Mouse (Mus musculus) MEL (cell line): ENCODE results near the gene Epha2. TPM values are rescaled to one million over a fixed set of nuclear protein-coding genes. Genes with fewer than 3 reads are reported as not detected.
A peak's percentile ranks its signal among the peaks of the same experiment; 100 is the strongest.

ENCODE experiments used
- DNase-seq: peaks from one replicate; pipeline ENCODE4 v3.0.0; 2011; ENCODE audit warnings: low read depth, low spot score
- H3K27ac ChIP-seq: 2 replicates; pipeline ENCODE4 v1.5.1; 2012; ENCODE audit warnings: low read depth, mild to moderate bottlenecking, control low read depth, low read length, moderate library complexity; ENCODE audit not compliant: control insufficient read depth
- H3K27me3 ChIP-seq, 2 experiments: fragments of 150-350 bp in 1 of 2; sonication (generic) in 1 of 2; 2 replicates each; pipeline ENCODE4 v1.6.1; 2012; ENCODE audit warnings: low read length in 2 of 2, mild to moderate bottlenecking in 2 of 2, improper control_type of control experiment in 1 of 2, moderate library complexity in 1 of 2; ENCODE audit not compliant: insufficient read depth in 2 of 2, control insufficient read depth in 1 of 2
- H3K36me3 ChIP-seq, 2 experiments: 2 replicates each; pipeline ENCODE4 v1.6.1; 2012 to 2014; ENCODE audit warnings: low read length in 2 of 2, improper control_type of control experiment in 1 of 2, inconsistent platforms in 1 of 2, mild to moderate bottlenecking in 1 of 2; ENCODE audit not compliant: insufficient read depth in 2 of 2, control insufficient read depth in 1 of 2
- H3K4me1 ChIP-seq, 2 experiments: fragments of 150-350 bp in 1 of 2; sonication (generic) in 1 of 2; 2 replicates each; pipeline ENCODE4 v1.6.1; 2012; ENCODE audit warnings: low read length in 2 of 2, improper control_type of control experiment in 1 of 2, mild to moderate bottlenecking in 1 of 2; ENCODE audit not compliant: insufficient read depth in 2 of 2, control insufficient read depth in 1 of 2
- H3K4me3 ChIP-seq, 2 experiments: fragments of 150-350 bp in 1 of 2; sonication (generic) in 1 of 2; 2 replicates each; pipeline ENCODE4 v1.5.1; 2012; ENCODE audit warnings: low read depth in 2 of 2, low read length in 2 of 2, mild to moderate bottlenecking in 2 of 2, moderate library complexity in 2 of 2, control low read depth in 1 of 2, improper control_type of control experiment in 1 of 2; ENCODE audit not compliant: control insufficient read depth in 1 of 2, insufficient read depth in 1 of 2
- H3K79me2 ChIP-seq: 2 replicates; pipeline ENCODE4 v1.6.1; 2012; ENCODE audit warnings: mild to moderate bottlenecking, low read length, moderate library complexity; ENCODE audit not compliant: control insufficient read depth, poor library complexity, insufficient read depth
- H3K9ac ChIP-seq: 2 replicates; pipeline ENCODE4 v1.6.1; 2012; ENCODE audit warnings: low read depth, mild to moderate bottlenecking, control low read depth, low read length, moderate library complexity; ENCODE audit not compliant: control insufficient read depth, poor library complexity, severe bottlenecking
- H3K9me3 ChIP-seq: fragments of 150-350 bp; sonication (generic); replicated peaks from 2 replicates; pipeline ENCODE4 v1.6.1; 2012; ENCODE audit warnings: mild to moderate bottlenecking, low read length, improper control_type of control experiment, moderate library complexity; ENCODE audit not compliant: insufficient read depth
- BHLHE40 ChIP-seq: IDR thresholded peaks from 2 replicates; pipeline ENCODE4 v1.6.1; 2012; ENCODE audit warnings: low read depth, mild to moderate bottlenecking, inconsistent platforms, low read length, improper control_type of control experiment, borderline replicate concordance
- CHD2 ChIP-seq: IDR thresholded peaks from 2 replicates; pipeline ENCODE4 v1.6.1; 2011; ENCODE audit warnings: low read length, improper control_type of control experiment
- E2F4 ChIP-seq: IDR thresholded peaks from 2 replicates; pipeline ENCODE4 v1.6.1; 2011; ENCODE audit warnings: low read depth, low read length, improper control_type of control experiment, borderline replicate concordance
- ELF1 ChIP-seq: IDR thresholded peaks from 2 replicates; pipeline ENCODE4 v1.6.1; 2014; ENCODE audit warnings: low read depth, mild to moderate bottlenecking, inconsistent platforms, low read length, improper control_type of control experiment, moderate library complexity
- GATA1 ChIP-seq: IDR thresholded peaks from 2 replicates; pipeline ENCODE4 v1.6.1; 2011; ENCODE audit warnings: low read depth, low read length, improper control_type of control experiment
- KAT2A ChIP-seq: conservative IDR thresholded peaks from 2 replicates; pipeline ENCODE4 v1.6.1; 2012; ENCODE audit warnings: low read depth, low read length, improper control_type of control experiment, inconsistent platforms
- MAFK ChIP-seq: IDR thresholded peaks from 2 replicates; pipeline ENCODE4 v1.6.1; 2011; ENCODE audit warnings: low read depth, mild to moderate bottlenecking, low read length, improper control_type of control experiment, borderline replicate concordance
- MAX ChIP-seq: IDR thresholded peaks from 2 replicates; pipeline ENCODE4 v1.6.1; 2011; ENCODE audit warnings: low read length, improper control_type of control experiment
- MAZ ChIP-seq: IDR thresholded peaks from 2 replicates; pipeline ENCODE4 v1.6.1; 2012; ENCODE audit warnings: low read depth, mild to moderate bottlenecking, inconsistent platforms, low read length, improper control_type of control experiment
- MXI1 ChIP-seq: IDR thresholded peaks from 2 replicates; pipeline ENCODE4 v1.6.1; 2011; ENCODE audit warnings: mild to moderate bottlenecking, low read depth, low read length, improper control_type of control experiment
- MYC ChIP-seq: IDR thresholded peaks from 2 replicates; pipeline ENCODE4 v1.6.1; 2011; ENCODE audit warnings: low read depth, mild to moderate bottlenecking, low read length, improper control_type of control experiment, moderate library complexity
- POLR2A ChIP-seq, 2 experiments: IDR thresholded peaks; 2 replicates each; pipeline ENCODE4 v1.6.1; 2011 to 2012; ENCODE audit warnings: low read length in 2 of 2, mild to moderate bottlenecking in 2 of 2, control low read depth in 1 of 2, improper control_type of control experiment in 1 of 2, low read depth in 1 of 2, moderate library complexity in 1 of 2; ENCODE audit not compliant: control insufficient read depth in 1 of 2, insufficient read depth in 1 of 2, poor library complexity in 1 of 2
- POLR2AphosphoS2 ChIP-seq: IDR thresholded peaks from 2 replicates; pipeline ENCODE4 v1.6.1; 2011; ENCODE audit warnings: low read length, improper control_type of control experiment
- POLR2AphosphoS5 ChIP-seq: IDR thresholded peaks from 2 replicates; pipeline ENCODE4 v1.6.1; 2012; ENCODE audit warnings: low read depth, borderline replicate concordance, mild to moderate bottlenecking, inconsistent platforms, low read length, moderate library complexity, mixed read lengths
- RAD21 ChIP-seq: IDR thresholded peaks from 2 replicates; pipeline ENCODE4 v1.6.1; 2011; ENCODE audit warnings: mild to moderate bottlenecking, low read depth, low read length, improper control_type of control experiment
- TAL1 ChIP-seq: IDR thresholded peaks from 2 replicates; pipeline ENCODE4 v1.6.1; 2012; ENCODE audit warnings: mild to moderate bottlenecking, inconsistent platforms, low read length, moderate library complexity, mixed read lengths
- TBP ChIP-seq: IDR thresholded peaks from 2 replicates; pipeline ENCODE4 v1.8.0; 2011; ENCODE audit warnings: low read depth, low read length, improper control_type of control experiment
- USF1 ChIP-seq: IDR thresholded peaks from 2 replicates; pipeline ENCODE4 v1.6.1; 2014; ENCODE audit warnings: low read depth, mild to moderate bottlenecking, inconsistent platforms, low read length, improper control_type of control experiment, moderate library complexity
- ZC3H11A ChIP-seq: IDR thresholded peaks from 2 replicates; pipeline ENCODE4 v1.6.1; 2012; ENCODE audit warnings: low read depth, mild to moderate bottlenecking, inconsistent platforms, low read length, improper control_type of control experiment
- ZNF384 ChIP-seq: IDR thresholded peaks from 2 replicates; pipeline ENCODE4 v1.6.1; 2012; ENCODE audit warnings: low read depth, mild to moderate bottlenecking, inconsistent platforms, low read length, improper control_type of control experiment
- polyA plus RNA-seq, 2 experiments: library from polyadenylated mRNA; stranded (reverse) in 1 of 2; unstranded in 1 of 2; fragments of >175 nt in 1 of 2; fragments of >200 nt in 1 of 2; gene quantifications; 2 replicates each; pipeline versions ENCODE4 v1.2.1 to v1.2.4; 2012; ENCODE audit warnings: low replicate concordance in 2 of 2, low read depth in 1 of 2; ENCODE audit not compliant: insufficient read length in 2 of 2, insufficient read depth in 1 of 2, missing spikeins in 1 of 2
- total RNA-seq: library from RNA; depleted of rRNA; stranded (reverse); fragments of 300-350 nt; gene quantifications from 2 replicates; pipeline ENCODE4 v1.2.3, GENCODE M21; 2012

Gene Epha2
- total and polyA plus RNA-seq, 3 experiments = 2.3 to 5.9 TPM; not detected in 1

GRCm38 (mm10) chr4:141301591-141302427 lies 769 bp downstream of the Epha2 start:
- Histone ChIP-seq H3K27ac (no peak overlapping the region), H3K79me2 (no peaks in the 10 kb centered on the region), H3K36me3 (no peaks in the 10 kb centered on the region), H3K27me3 (peaks cover 0 to 2% of the 10 kb centered on the region in 2 experiments; a peak in 1 of 4 replicates), H3K9me3 (no peaks in the 10 kb centered on the region), H3K4me1 (no peaks in the 10 kb centered on the region), H3K9ac (no peak overlapping the region), H3K4me3 (no peak overlapping the region)
- DNase-seq = no peak
- TF ChIP-seq POLR2AphosphoS5 = no peak
- TF ChIP-seq MYC = no peak
- TF ChIP-seq ZNF384 = no peak
- no peak for TF ChIP-seq CHD2
- TF ChIP-seq KAT2A = no peak
- 0 out of 4 replicates have a peak, but pooled peaks of 1 of the 2 experiments have one; percentile 10 for TF ChIP-seq POLR2A (IDR thresholded peaks at IDR 0.05; ENCODE audit: control insufficient read depth in 1 of 2, insufficient read depth in 1 of 2, low read depth in 1 of 2, low read length in 2 of 2, poor library complexity in 1 of 2)
- no peak for TF ChIP-seq GATA1
- no peak for TF ChIP-seq POLR2AphosphoS2
- TF ChIP-seq MAX = no peak

DNA sequence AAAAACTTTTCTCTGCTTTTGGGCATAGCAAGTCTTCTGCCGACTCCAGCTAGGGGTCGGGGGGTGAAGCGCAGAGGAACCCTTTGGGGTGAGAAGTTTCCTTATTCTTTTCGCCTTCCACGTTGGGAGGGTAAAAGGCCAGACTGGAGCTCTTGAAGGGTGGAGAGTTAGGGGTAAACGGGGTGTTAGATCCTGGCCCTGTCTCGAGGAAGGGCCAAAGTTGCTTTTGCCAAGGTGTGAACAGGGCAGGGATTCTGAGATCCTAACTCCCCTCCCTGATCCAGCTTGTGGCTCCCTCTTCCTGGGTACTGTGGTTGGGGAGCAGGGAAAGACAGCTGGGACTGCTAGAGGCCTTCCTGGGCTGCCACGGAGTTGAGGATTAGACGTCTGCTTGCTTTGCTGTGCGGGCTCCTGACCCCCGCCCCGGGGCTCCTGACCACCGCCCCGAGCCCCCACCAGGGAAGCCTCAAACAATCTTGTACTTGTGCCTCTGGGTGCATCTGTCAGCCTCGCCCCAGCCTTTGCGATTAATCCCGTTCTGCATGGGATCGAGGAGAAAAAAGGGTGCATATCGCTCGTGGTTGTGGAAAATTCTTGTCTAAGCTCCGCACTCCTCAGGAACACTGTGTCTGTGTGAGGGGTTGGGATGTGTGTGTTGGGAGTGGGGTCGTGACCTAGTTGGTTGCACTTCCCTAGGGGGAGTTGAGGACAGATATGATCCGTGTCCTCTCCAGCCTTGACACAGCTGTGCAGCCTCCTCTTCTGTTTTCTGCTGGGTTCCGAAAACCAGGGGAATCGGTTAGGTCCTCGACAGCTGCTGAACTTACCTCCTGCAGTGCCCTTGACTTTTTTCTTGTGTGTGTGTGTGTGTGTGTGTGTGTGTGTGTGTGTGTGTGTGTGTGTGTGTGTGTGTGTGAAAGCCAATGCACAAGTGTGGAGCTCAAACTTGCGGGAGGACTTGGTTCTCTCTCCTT lies 1.7 kb downstream of the Epha2 start:
- Histone ChIP-seq H3K79me2 (no peaks in the 10 kb centered on the region), H3K27me3 (0 out of 4 replicates have a peak, but pooled peaks cover 0 to 2% of the 10 kb centered on the region in 2 experiments), H3K4me1 (no peaks in the 10 kb centered on the region), H3K9ac (no peak overlapping the region), H3K4me3 (no peak overlapping the region), H3K9me3 (no peaks in the 10 kb centered on the region), H3K27ac (no peak overlapping the region), H3K36me3 (no peaks in the 10 kb centered on the region)
- DNase-seq = no peak
- TF ChIP-seq TBP = no peak
- TF ChIP-seq USF1 = no peak
- no peak for TF ChIP-seq TAL1
- TF ChIP-seq GATA1 = no peak
- TF ChIP-seq RAD21 = no peak
- no peak for TF ChIP-seq MXI1
- no peak for TF ChIP-seq ELF1
- TF ChIP-seq POLR2AphosphoS5 = no peak
- no peak for TF ChIP-seq MAZ
- TF ChIP-seq MAFK = no peak
- TF ChIP-seq E2F4 = no peak
- no peak for TF ChIP-seq ZC3H11A
- TF ChIP-seq POLR2A (IDR thresholded peaks at IDR 0.05; ENCODE audit: control insufficient read depth in 1 of 2, insufficient read depth in 1 of 2, low read depth in 1 of 2, low read length in 2 of 2, poor library complexity in 1 of 2) = no peak
- TF ChIP-seq MYC = no peak
- TF ChIP-seq BHLHE40 = no peak
- TF ChIP-seq ZNF384 = no peak
